Mouse (Mus musculus) kidney, postnatal 4 days (tissue): Measurements from ENCODE around the gene Atp10a.

Experiments
- DNase-seq, 2 experiments: peaks; one replicate each; pipeline ENCODE4 v3.0.0; 2021; ENCODE audit warnings: mixed read lengths in 2 of 2

Atp10a gene

DNA sequence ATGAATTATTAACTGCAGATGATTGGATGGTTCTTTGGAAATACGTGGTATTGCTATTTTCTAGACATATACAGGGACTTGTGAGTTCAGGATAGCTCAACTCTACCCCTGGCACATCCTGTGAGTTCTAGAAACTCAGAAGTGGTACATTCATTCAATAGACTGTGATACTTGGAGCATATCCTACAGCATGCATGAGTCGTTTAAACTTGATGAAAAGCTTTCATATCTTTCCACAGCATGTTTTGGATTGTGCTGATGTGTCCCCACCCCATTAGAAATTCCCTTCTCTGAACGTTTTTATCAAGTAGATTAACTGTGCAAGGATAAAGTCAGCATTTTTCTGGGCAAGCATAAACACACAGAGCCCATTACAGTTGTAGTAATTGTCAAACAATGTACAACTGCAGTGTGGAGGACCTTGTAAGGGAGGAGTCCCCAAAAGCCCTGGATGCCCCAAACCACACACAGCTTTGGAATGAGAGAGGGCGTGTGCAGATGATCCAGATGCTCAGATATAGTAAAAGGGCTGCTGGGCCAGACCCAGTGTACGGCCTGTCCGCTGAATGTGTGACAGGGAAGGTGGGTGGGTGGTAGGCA, 35.1 kb downstream of the Atp10a start:
- no peak for DNase-seq

- no peak for DNase-seq
Observed at GRCm38 (mm10) chr7:58692704-58693103, 36.7 kb downstream of the Atp10a start.

DNA sequence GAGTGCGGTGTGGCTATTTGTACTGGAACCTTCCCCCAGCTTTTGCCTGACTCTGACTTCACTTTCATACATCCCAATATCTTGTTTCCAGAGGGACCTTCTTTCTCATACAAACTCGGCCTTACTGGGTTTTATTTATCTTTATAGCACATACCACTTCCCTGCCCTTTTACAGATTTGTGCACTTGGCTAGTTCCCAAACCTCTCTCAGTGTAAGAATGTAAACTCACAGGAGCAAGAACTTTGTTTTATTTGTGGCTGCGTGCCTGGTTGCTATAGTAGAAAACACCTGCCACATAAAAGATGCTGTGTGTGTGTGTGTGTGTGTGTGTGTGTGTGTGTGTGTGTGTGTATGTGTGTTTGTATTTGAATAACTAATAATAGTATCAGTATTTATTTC, 37.4 kb downstream of the Atp10a start:
- no peak for DNase-seq

- no peak for DNase-seq
Observed at GRCm38 (mm10) chr7:58695661-58696060, 39.7 kb downstream of the Atp10a start.

GRCm38 (mm10) chr7:58697092-58697491, 41.1 kb downstream of the Atp10a start:
- DNase-seq, result no peak

DNA sequence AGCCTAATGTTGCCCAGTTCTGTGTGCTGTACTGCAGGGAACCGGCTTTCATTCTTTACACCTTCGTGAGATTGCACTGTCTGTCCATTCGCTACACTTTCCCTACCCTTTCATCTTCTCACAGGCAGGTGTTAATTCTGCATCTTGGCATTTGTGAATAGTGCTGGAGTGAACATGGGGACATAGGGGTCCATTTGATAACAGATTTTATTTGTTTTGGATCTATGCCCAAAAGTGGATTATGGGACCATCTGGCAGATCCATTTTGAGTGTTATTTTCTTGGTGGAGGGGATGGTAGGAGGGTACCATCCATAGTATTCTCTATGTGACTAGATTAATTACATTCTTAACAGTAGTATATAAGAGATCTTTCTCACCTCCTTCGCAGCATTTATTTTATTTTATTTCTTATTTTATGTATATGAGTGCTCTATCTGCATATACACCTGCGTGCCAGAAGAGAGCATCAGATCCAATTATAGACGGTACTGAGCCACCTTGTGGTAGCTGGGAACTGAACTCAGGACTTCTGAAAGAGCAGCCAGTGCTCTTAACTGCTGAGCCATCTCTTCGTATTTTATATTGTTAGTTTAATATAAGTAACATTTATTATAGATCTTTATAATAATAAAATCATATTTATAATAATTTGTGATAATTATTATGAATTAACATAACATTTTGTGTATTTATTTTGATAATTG, 42.9 kb downstream of the Atp10a start:
- no peak for DNase-seq

GRCm38 (mm10) chr7:58701311-58701710, 45.3 kb downstream of the Atp10a start:
- DNase-seq, result no peak

DNA sequence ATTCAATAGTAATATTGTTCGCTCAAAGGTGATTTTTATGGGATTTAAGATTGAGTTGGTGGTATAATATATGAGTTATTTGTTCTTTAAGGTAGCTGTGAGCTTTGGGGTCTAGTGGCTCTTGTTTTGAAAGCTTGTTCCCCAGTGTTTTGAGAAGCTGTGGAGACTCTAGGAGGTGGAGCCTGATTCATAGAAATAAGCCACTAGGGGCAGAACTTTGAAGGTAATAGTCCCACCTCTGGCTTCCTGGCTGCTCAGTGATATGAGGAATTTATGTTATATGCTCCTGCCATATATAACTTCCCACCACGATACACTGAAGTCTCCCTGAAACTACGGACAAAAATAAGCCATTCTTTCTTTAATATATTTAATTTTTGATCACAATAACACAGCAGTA, 49.2 kb downstream of the Atp10a start:
- DNase-seq, result no peak

GRCm38 (mm10) chr7:58709306-58709705, 53.3 kb downstream of the Atp10a start:
- no peak for DNase-seq

- no peak for DNase-seq
Observed at GRCm38 (mm10) chr7:58710312-58710711, 54.3 kb downstream of the Atp10a start.

GRCm38 (mm10) chr7:58711811-58712210, 55.8 kb downstream of the Atp10a start:
- DNase-seq, result no peak

GRCm38 (mm10) chr7:58715576-58716144, 59.7 kb downstream of the Atp10a start:
- DNase-seq, result no peak

- no peak for DNase-seq
Observed at GRCm38 (mm10) chr7:58716626-58717025, 60.7 kb downstream of the Atp10a start.

DNA sequence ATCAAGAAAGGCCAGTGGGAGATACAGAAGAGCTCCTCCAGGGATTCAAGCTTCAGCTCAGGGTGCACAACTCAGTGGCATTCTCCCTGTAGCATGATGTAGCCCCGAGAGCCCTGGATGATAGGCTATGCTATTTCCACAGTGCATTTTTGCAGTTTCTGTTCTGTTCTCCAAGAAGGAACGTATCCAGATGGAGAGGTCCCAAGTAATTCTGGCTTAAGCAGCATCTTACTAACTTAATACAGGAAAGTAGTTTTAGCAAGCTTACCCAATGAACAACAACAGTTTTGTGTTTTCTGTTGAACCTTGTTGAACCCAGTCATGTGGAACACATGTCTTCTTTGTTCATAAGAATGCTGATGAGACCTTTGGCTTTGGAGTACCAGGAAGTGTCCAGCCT, 62.6 kb downstream of the Atp10a start:
- DNase-seq, result no peak

DNA sequence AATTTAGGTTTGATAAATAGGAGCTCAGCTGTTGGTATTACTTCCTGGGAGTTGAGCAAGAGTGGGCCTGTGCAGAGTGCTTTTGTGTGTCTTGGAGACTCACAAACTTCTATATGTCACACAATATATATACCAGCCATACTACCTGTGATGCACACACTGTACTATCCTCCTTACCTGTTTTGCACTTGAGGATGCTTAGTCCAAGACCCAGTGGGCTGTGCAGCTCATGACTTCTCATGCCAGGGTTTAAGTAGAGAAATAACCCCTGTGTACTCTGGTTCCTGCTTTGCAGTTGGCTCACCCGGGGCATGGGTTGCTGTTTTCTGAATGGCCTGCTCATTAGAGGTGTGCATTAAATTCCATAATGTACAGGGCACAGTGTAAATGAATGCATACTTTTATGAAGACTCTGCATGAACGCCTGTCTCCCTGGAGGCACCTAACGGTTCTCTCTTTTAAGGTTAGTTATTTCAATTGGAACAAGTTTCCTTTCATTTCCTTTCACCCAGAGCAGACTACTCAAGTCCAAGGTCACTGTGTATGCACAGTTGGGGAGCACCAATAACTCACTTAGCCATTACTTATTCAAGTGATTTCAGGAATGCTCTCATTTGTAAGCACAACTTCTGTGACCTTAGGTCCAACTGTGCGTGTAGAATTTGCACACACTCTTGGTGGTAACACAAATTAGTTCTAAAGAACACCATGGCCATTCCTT, 63.4 kb downstream of the Atp10a start:
- no peak for DNase-seq

DNA sequence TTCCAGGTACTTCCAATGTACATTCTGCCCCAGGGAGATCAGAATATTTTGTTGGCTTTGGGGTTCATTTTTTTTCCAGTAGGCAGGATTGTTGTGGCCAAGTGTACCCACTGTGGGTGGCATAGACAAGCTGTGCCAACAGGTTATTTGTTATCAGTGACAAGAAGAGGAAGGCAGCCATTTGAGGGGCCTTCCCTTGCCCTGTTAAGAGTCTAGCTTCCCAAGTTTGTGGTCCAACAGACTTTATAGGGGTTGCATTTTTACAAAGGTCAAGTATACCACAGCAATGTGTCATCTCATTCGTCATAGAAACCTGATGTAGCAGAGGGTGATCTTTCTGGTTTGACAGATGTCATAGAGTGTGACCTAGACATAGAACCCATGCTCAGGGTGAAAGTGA, 66.3 kb downstream of the Atp10a start:
- no peak for DNase-seq

DNA sequence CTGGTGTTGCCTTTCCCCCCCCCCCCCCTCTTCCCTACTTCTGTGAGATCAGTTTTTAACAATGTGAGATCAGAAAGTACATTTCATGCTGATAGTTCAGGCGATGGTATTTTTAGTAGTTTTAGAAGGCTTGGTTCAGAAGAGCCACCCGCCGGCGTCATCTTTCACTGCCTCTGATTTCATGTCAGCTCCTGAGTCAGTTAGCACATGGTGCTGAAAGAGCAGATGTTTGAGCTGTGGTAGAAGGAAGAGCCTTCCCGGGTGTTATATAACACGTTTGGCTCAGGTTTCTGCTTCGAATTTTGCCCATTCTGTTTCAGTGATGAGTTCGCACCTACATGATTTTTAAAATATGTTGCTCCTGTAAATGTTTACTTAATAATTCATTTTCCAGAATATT, 74.2 kb downstream of the Atp10a start:
- DNase-seq, result no peak

GRCm38 (mm10) chr7:58730831-58731230, 74.9 kb downstream of the Atp10a start:
- no peak for DNase-seq

GRCm38 (mm10) chr7:58732406-58732805, 76.4 kb downstream of the Atp10a start:
- no peak for DNase-seq

DNA sequence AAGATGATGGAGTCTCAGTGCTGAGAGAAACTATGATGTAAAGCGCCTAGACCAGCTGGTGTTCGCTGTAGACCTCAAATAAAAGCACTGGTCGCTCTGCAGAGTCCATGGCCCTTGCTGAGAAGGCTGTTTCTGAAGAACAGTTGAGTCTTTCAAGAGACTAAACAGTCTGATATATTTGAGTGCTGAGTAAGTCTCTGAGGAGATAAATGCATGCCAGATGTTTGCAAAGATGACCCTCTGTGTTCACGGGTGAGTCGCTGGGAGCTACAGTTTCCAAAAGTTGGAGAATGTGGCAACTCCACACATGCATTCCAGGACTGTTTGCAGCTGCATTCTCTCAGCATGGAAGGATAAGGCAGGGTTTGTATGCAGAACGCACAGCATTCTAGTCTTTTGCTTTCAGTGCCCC, 77.5 kb downstream of the Atp10a start:
- DNase-seq, result no peak

DNA sequence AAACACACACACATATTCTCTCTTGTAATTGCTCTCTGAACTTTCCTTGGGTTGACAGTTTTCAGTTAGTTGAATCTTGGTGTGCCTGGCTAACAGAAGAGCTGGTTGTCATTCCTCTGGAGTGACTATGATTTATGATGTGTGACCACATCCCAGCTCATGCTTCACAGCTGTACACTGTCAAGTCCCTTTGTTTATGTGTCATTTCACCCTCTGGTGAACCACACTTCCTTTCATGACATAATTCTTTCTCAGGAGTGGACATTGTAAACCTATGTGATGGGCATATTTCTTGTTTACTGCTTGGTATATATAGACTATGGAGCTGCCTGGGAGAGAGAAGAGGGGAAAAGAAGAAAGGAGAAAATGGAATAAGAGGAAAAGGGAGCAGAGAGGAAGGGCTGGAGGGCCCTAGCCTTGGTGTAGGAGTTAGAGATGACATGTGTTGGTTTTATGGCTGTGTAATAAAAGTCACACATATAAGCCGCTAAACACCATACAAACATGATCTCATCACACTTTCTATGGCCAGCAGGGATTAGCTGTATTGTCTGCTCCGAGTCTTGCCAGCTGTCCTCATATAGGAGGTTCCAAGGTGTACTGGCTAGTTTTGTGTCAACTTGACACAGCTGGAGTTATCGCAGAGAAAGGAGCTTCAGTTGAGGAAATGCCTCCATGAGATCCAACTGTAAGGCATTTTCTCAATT, 81.0 kb downstream of the Atp10a start:
- DNase-seq, result peak in 1 of 2 experiments; percentile 26

DNA sequence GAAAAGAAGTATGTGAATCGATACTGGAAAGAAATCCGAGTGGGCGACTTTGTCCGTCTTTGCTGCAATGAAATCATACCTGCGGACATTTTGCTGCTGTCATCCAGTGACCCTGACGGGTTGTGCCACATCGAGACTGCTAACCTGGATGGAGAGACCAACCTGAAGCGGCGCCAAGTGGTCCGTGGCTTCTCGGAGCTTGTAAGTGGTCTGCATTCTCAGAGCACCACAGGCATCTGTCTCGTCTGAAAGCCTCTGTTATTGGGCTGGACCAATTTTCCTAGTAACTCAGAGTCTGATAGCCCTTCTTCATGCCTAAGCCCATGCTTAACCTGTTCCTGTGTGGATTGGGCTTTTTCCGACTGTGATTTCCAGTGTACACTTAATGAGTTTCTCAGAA, 84.2 kb downstream of the Atp10a start:
- no peak for DNase-seq

- no peak for DNase-seq
Observed at GRCm38 (mm10) chr7:58740842-58741241, 84.9 kb downstream of the Atp10a start.
